Mouse (Mus musculus) stomach, postnatal 0 days (tissue): ENCODE measurements around the gene Atxn2. TPM values are rescaled to one million over a fixed set of nuclear protein-coding genes. Genes with fewer than 3 reads are reported as not detected.

Experiments
- ATAC-seq: fragments of 200-750 bp; cut with Nextera tagmentation; 2 replicates; pipeline ENCODE4 v1.8.0; 2017; ENCODE audit not compliant: low FRiP score, low TSS enrichment
- DNase-seq: peaks from one replicate; pipeline ENCODE4 v3.0.0-alpha.2; 2016; ENCODE audit warnings: low spot score
- H3K27ac ChIP-seq: fragments of 300-500 bp; sonication (generic); replicated peaks from 2 replicates; pipeline ENCODE4 v1.5.1; 2014; ENCODE audit warnings: mild to moderate bottlenecking, control low read depth
- H3K27me3 ChIP-seq: fragments of 300-500 bp; sonication (generic); 2 replicates; pipeline ENCODE4 v1.6.1; 2014; ENCODE audit warnings: low read length; ENCODE audit not compliant: control insufficient read depth, insufficient read depth
- H3K36me3 ChIP-seq: fragments of 300-500 bp; sonication (generic); 2 replicates; pipeline ENCODE4 v1.6.1; 2014; ENCODE audit warnings: low read length, mixed read lengths; ENCODE audit not compliant: control insufficient read depth, insufficient read depth
- H3K4me1 ChIP-seq: fragments of 300-500 bp; sonication (generic); replicated peaks from 2 replicates; pipeline ENCODE4 v1.6.1; 2014; ENCODE audit warnings: antibody characterized with exemption; ENCODE audit not compliant: control insufficient read depth, insufficient read depth
- H3K4me2 ChIP-seq: fragments of 300-500 bp; sonication (generic); replicated peaks from 2 replicates; pipeline ENCODE4 v1.6.1; 2014; ENCODE audit warnings: low read depth, mild to moderate bottlenecking, control low read depth, moderate library complexity
- H3K4me3 ChIP-seq: fragments of 300-500 bp; sonication (generic); 2 replicates; pipeline ENCODE4 v1.5.1; 2014; ENCODE audit warnings: low read depth, low read length, control low read depth
- H3K9ac ChIP-seq: fragments of 300-500 bp; sonication (generic); 2 replicates; pipeline ENCODE4 v1.6.1; 2014; ENCODE audit warnings: mild to moderate bottlenecking, low read length, control low read depth, mixed read lengths
- H3K9me3 ChIP-seq: fragments of 300-500 bp; sonication (generic); 2 replicates; pipeline ENCODE4 v1.6.1; 2016; ENCODE audit warnings: low read length; ENCODE audit not compliant: control insufficient read depth
- CTCF ChIP-seq: IDR thresholded peaks from 2 replicates; pipeline ENCODE4 v1.5.1; 2016; ENCODE audit warnings: antibody characterized with exemption, low read depth, mild to moderate bottlenecking, moderate library complexity
- EP300 ChIP-seq: optimal IDR thresholded peaks from 2 replicates; pipeline ENCODE3; 2016; ENCODE audit warnings: antibody characterized with exemption
- WGBS: fragments of 180-500 bp; shearing (Covaris S2); extraction: QIAGEN DNeasy Blood & Tissue Kit; methylation state at CpG from one replicate; pipeline ENCODE4 v1.1.7; 2014; 5-methylcytosine and 5-hydroxymethylcytosine counted together
- polyA plus RNA-seq: library from polyadenylated mRNA; unstranded; fragments of >200 nt; fragmentation: Nextera tagmentation; extraction: Ambion mirVana; gene quantifications from 2 replicates; pipeline ENCODE4 v1.2.1, GENCODE M21; 2015

The Atxn2 gene
- polyA plus RNA-seq, 1 experiment from 2014 or later, result 30.5 TPM

GRCm38 (mm10) chr5:121815067-121815466 lies 103.9 kb downstream of the Atxn2 start:
- DNase-seq (peak; percentile 50), ATAC-seq (peak; percentile 64)
- no peaks in the 10 kb centered on the region for H3K4me1 ChIP-seq
- H3K27ac ChIP-seq, result no peak overlapping the region
- H3K27me3 ChIP-seq, result no peaks in the 10 kb centered on the region
- H3K4me2 ChIP-seq, result no peak overlapping the region
- H3K9ac ChIP-seq, result no peak overlapping the region
- TF ChIP-seq EP300 (no peak), CTCF (peak; percentile 85)
- 56% methylated on average over 3 of the region's 3 CpGs for WGBS
- H3K9me3 ChIP-seq, result no peaks in the 10 kb centered on the region
- H3K36me3 ChIP-seq, result peaks cover 47% of the 10 kb centered on the region
- H3K4me3 ChIP-seq, result no peak overlapping the region

- no peak overlapping the region for H3K4me3 ChIP-seq
These were observed 104.8 kb downstream of the Atxn2 start for GRCm38 (mm10) chr5:121815867-121816380.

GRCm38 (mm10) chr5:121816611-121817010 lies 105.5 kb downstream of the Atxn2 start:
- no peak for DNase-seq
- no peak for TF ChIP-seq EP300
- no peak for TF ChIP-seq CTCF
- Histone ChIP-seq H3K27ac (no peak overlapping the region), H3K4me2 (no peak overlapping the region), H3K4me3 (no peak overlapping the region), H3K4me1 (no peaks in the 10 kb centered on the region), H3K9ac (no peak overlapping the region), H3K9me3 (no peaks in the 10 kb centered on the region), H3K36me3 (peaks cover 42% of the 10 kb centered on the region), H3K27me3 (no peaks in the 10 kb centered on the region)
- no peak for ATAC-seq
- WGBS, result 95% methylated on average over 2 of the region's 2 CpGs

More at GRCm38 (mm10) chr5:121815867-121816380, 104.8 kb downstream of the Atxn2 start:
- H3K4me1 ChIP-seq, result no peaks in the 10 kb centered on the region
- no peak for ATAC-seq
- H3K9me3 ChIP-seq, result no peaks in the 10 kb centered on the region
- H3K27ac ChIP-seq, result no peak overlapping the region
- no peak overlapping the region for H3K4me2 ChIP-seq
- WGBS, result 74% methylated on average over 8 of the region's 8 CpGs
- H3K36me3 ChIP-seq, result peaks cover 47% of the 10 kb centered on the region
- no peak for TF ChIP-seq CTCF
- TF ChIP-seq EP300, result no peak
- H3K27me3 ChIP-seq, result no peaks in the 10 kb centered on the region
- no peak overlapping the region for H3K9ac ChIP-seq
- no peak for DNase-seq

- H3K4me2 ChIP-seq, result no peak overlapping the region
- DNase-seq (no peak), ATAC-seq (no peak)
- H3K36me3 ChIP-seq, result peaks cover 38% of the 10 kb centered on the region
- H3K27ac ChIP-seq, result no peak overlapping the region
- H3K9me3 ChIP-seq, result no peaks in the 10 kb centered on the region
- TF ChIP-seq CTCF (no peak), EP300 (no peak)
- WGBS, result 82% methylated on average over 9 of the region's 9 CpGs
- H3K4me3 ChIP-seq, result no peak overlapping the region
- no peak overlapping the region for H3K9ac ChIP-seq
- H3K27me3 ChIP-seq, result no peaks in the 10 kb centered on the region
- H3K4me1 ChIP-seq, result no peaks in the 10 kb centered on the region
These were observed 106.4 kb downstream of the Atxn2 start for GRCm38 (mm10) chr5:121817551-121817950.

- no peak overlapping the region for H3K27ac ChIP-seq
- no peak overlapping the region for H3K4me3 ChIP-seq
- DNase-seq (no peak), ATAC-seq (no peak)
- H3K27me3 ChIP-seq, result no peaks in the 10 kb centered on the region
- TF ChIP-seq EP300, result no peak
- no peak for TF ChIP-seq CTCF
- H3K4me2 ChIP-seq, result no peak overlapping the region
- no peak overlapping the region for H3K9ac ChIP-seq
- no peaks in the 10 kb centered on the region for H3K9me3 ChIP-seq
- H3K36me3 ChIP-seq, result peaks cover 34% of the 10 kb centered on the region
- H3K4me1 ChIP-seq, result no peaks in the 10 kb centered on the region
- WGBS, result 91% methylated on average over 7 of the region's 7 CpGs
These were observed 107.3 kb downstream of the Atxn2 start for GRCm38 (mm10) chr5:121818401-121818800.

- Histone ChIP-seq H3K4me1 (no peaks in the 10 kb centered on the region), H3K27me3 (no peaks in the 10 kb centered on the region), H3K9me3 (no peaks in the 10 kb centered on the region), H3K4me2 (no peak overlapping the region), H3K36me3 (peaks cover 31% of the 10 kb centered on the region), H3K4me3 (no peak overlapping the region), H3K9ac (no peak overlapping the region), H3K27ac (no peak overlapping the region)
- DNase-seq, result no peak
- ATAC-seq, result no peak
- TF ChIP-seq CTCF, result no peak
- TF ChIP-seq EP300, result no peak
- 89% methylated on average over 4 of the region's 4 CpGs for WGBS
These were observed 107.7 kb downstream of the Atxn2 start for GRCm38 (mm10) chr5:121818862-121819261.
